Comparison of ENCODE assay signal across 10 mouse cellular contexts in genomic region chr7:17091280-17091679, GRCm38 (mm10). TPM values are rescaled to one million over a fixed set of nuclear protein-coding genes. Genes with fewer than 3 reads are reported as not detected.
DNase-seq lines count a peak whose midpoint lies in the region; ATAC-seq and TF ChIP-seq lines count a peak whose summit lies in the region.
"Had no signal": no experiment of that assay in that cellular context is flagged by ENCODE, and none has a peak within 500 bp of the region (broad histone marks: within the 10 kb centered on the region; RNA-seq: fewer than 3 reads in every experiment).

No protein-coding gene starts in this region.

- peak; percentile 23 to 63 (median 47); a peak in 5 of 6 replicates for TF ChIP-seq CTCF in MEL (IDR thresholded peaks at IDR 0.05 in 2 of 3, conservative IDR thresholded peaks at IDR 0.05 in 1 of 3; ENCODE audit: control insufficient read depth in 1 of 3, insufficient read depth in 1 of 3, low read depth in 2 of 3, low read length in 3 of 3, poor library complexity in 1 of 3, severe bottlenecking in 1 of 3)

- DNase-seq in hindbrain, embryonic 11.5 days (ENCODE audit: low spot score) = peak; percentile 2
- peak; percentile 23 to 48 for DNase-seq in B cell, adult 2 months
- peak; percentile 49 for DNase-seq in MEL (ENCODE audit: low read depth, low spot score)
- peak; percentile 26 for DNase-seq in lung, postnatal 36 days
- DNase-seq in urinary bladder, postnatal 14 days (ENCODE audit: low spot score) = no peak
- DNase-seq in right cerebral cortex, postnatal 14 days = no peak
- DNase-seq: layer of hippocampus, postnatal 36 days had no signal

- 21% methylated on average over 1 of the region's 1 CpGs for WGBS in hindbrain, embryonic 11.5 days
- WGBS in hindbrain, embryonic 13.5 days = 9% methylated on average over 1 of the region's 1 CpGs

- H3K9me3 ChIP-seq in hindbrain, embryonic 11.5 days (ENCODE audit: control insufficient read depth, low read length) = no peaks in the 10 kb centered on the region
- H3K9me3 ChIP-seq in hindbrain, embryonic 13.5 days = 0 out of 2 replicates have a peak, but pooled peaks cover 3% of the 10 kb centered on the region
- H3K9me3 ChIP-seq in MEL (replicated peaks; ENCODE audit: insufficient read depth, low read length) = no peaks in the 10 kb centered on the region
- H3K9me3 ChIP-seq: heart, embryonic 12.5 days had no signal

- no peak for TF ChIP-seq EP300 in MEL (IDR thresholded peaks at IDR 0.05; ENCODE audit: low read depth in 1 of 2, low read length in 2 of 2)

- no peak overlapping the region for H3K27ac ChIP-seq in hindbrain, embryonic 11.5 days (ENCODE audit: low read depth, low read length)
- no peak overlapping the region for H3K27ac ChIP-seq in hindbrain, embryonic 13.5 days
- no peak overlapping the region for H3K27ac ChIP-seq in MEL (ENCODE audit: control insufficient read depth, low read depth, low read length)

- H3K4me1 ChIP-seq in hindbrain, embryonic 11.5 days (replicated peaks; ENCODE audit: control insufficient read depth, insufficient read depth, low read length) = no peaks in the 10 kb centered on the region
- H3K4me1 ChIP-seq in hindbrain, embryonic 13.5 days (replicated peaks) = no peaks in the 10 kb centered on the region
- no peaks in the 10 kb centered on the region for H3K4me1 ChIP-seq in MEL (ENCODE audit: control insufficient read depth in 1 of 2, insufficient read depth in 2 of 2, low read length in 2 of 2)
- H3K4me1 ChIP-seq: heart, embryonic 12.5 days had no signal

- H3K9ac ChIP-seq in hindbrain, embryonic 11.5 days (ENCODE audit: low read depth, low read length) = no peak overlapping the region
- no peak overlapping the region for H3K9ac ChIP-seq in hindbrain, embryonic 13.5 days
- no peak overlapping the region for H3K9ac ChIP-seq in MEL (ENCODE audit: control insufficient read depth, low read depth, low read length, poor library complexity, severe bottlenecking)
- H3K9ac ChIP-seq: heart, embryonic 12.5 days had no signal

- no peak for ATAC-seq in hindbrain, embryonic 11.5 days (ENCODE audit: low FRiP score)
- no peak for ATAC-seq in hindbrain, embryonic 13.5 days (ENCODE audit: low FRiP score)

- H3K36me3 ChIP-seq in hindbrain, embryonic 11.5 days (ENCODE audit: control insufficient read depth, insufficient read depth, low read length) = no peaks in the 10 kb centered on the region
- H3K36me3 ChIP-seq in hindbrain, embryonic 13.5 days = no peaks in the 10 kb centered on the region
- no peaks in the 10 kb centered on the region for H3K36me3 ChIP-seq in MEL (ENCODE audit: control insufficient read depth in 1 of 2, insufficient read depth in 2 of 2, low read length in 2 of 2)
- H3K36me3 ChIP-seq: heart, embryonic 12.5 days had no signal

- no peaks in the 10 kb centered on the region for H3K27me3 ChIP-seq in hindbrain, embryonic 11.5 days (ENCODE audit: control insufficient read depth, insufficient read depth, low read length)
- no peaks in the 10 kb centered on the region for H3K27me3 ChIP-seq in hindbrain, embryonic 13.5 days
- no peaks in the 10 kb centered on the region for H3K27me3 ChIP-seq in MEL (ENCODE audit: control insufficient read depth in 1 of 2, insufficient read depth in 2 of 2, low read length in 2 of 2)
- H3K27me3 ChIP-seq: heart, embryonic 12.5 days had no signal

- H3K4me3 ChIP-seq in hindbrain, embryonic 11.5 days (ENCODE audit: low read depth, low read length) = no peak overlapping the region
- no peak overlapping the region for H3K4me3 ChIP-seq in hindbrain, embryonic 13.5 days
- no peak overlapping the region for H3K4me3 ChIP-seq in MEL (ENCODE audit: control insufficient read depth in 1 of 2, insufficient read depth in 1 of 2, low read depth in 2 of 2, low read length in 2 of 2)
- H3K4me3 ChIP-seq: heart, embryonic 12.5 days had no signal

- no peak overlapping the region for H3K4me2 ChIP-seq in hindbrain, embryonic 11.5 days (replicated peaks; ENCODE audit: low read depth, low read length)
- H3K4me2 ChIP-seq in hindbrain, embryonic 13.5 days = no peak overlapping the region
- H3K4me2 ChIP-seq: heart, embryonic 12.5 days had no signal

- no peak for TF ChIP-seq POLR2A in MEL (IDR thresholded peaks at IDR 0.05; ENCODE audit: control insufficient read depth in 1 of 2, insufficient read depth in 1 of 2, low read depth in 1 of 2, low read length in 2 of 2, poor library complexity in 1 of 2)

- H3K79me2 ChIP-seq in MEL (ENCODE audit: control insufficient read depth, insufficient read depth, low read length, poor library complexity) = no peaks in the 10 kb centered on the region

- peak; percentile 11 for TF ChIP-seq RAD21 in MEL (IDR thresholded peaks at IDR 0.05; ENCODE audit: low read depth, low read length)

TF ChIP-seq in MEL, 35 proteins besides CTCF, POLR2A, EP300 and RAD21:
- TF ChIP-seq MAZ (IDR thresholded peaks at IDR 0.05; ENCODE audit: low read depth, low read length) (no peak), RCOR1 (IDR thresholded peaks at IDR 0.05; ENCODE audit: low read depth, low read length) (no peak), NRF1 (IDR thresholded peaks at IDR 0.05; ENCODE audit: insufficient read depth, low read depth, low read length, poor library complexity, severe bottlenecking) (no peak), SMC3 (IDR thresholded peaks at IDR 0.05; ENCODE audit: low read depth, low read length) (peak; percentile 22; the same call in 1 of the 2 replicates), TBP (IDR thresholded peaks at IDR 0.05; ENCODE audit: low read depth, low read length) (no peak), MYB (IDR thresholded peaks at IDR 0.05; ENCODE audit: low read depth, low read length) (no peak), USF2 (IDR thresholded peaks at IDR 0.05; ENCODE audit: borderline replicate concordance in 1 of 2, insufficient read depth in 1 of 2, low read depth in 1 of 2, low read length in 2 of 2) (no peak), ZKSCAN1 (IDR thresholded peaks at IDR 0.05; ENCODE audit: low read depth, low read length) (no peak), ELF1 (IDR thresholded peaks at IDR 0.05; ENCODE audit: low read depth, low read length) (no peak)

RNA-seq across cellular contexts. Expression of gene Psg16, which starts 17.4 kb away (rescaled TPM):
- polyA plus RNA-seq in hindbrain, embryonic 11.5 days (2014; fragmentation: Nextera tagmentation; extraction: Ambion mirVana) = 0.05 and 0.10 TPM in 2 replicates
- polyA plus RNA-seq in hindbrain, embryonic 13.5 days (2015; fragmentation: Nextera tagmentation; extraction: Ambion mirVana) = 1.5 and 1.6 TPM in 2 replicates
- 0.23 and 0.36 TPM in 2 replicates for total RNA-seq in MEL (2012; rRNA removed)
- under 1 TPM in 1 of 2 experiments, not detected in 1; 0.67 TPM for polyA plus RNA-seq in MEL (2012; ENCODE audit: insufficient read depth in 1 of 2, insufficient read length in 2 of 2, low read depth in 1 of 2, low replicate concordance in 2 of 2, missing spikeins in 1 of 2)

RNA-seq across cellular contexts. Expression of gene Hif3a, which starts 29.1 kb away (rescaled TPM):
- polyA plus RNA-seq in hindbrain, embryonic 11.5 days (2014; fragmentation: Nextera tagmentation; extraction: Ambion mirVana) = 4.8 and 4.9 TPM in 2 replicates
- polyA plus RNA-seq in hindbrain, embryonic 13.5 days (2015; fragmentation: Nextera tagmentation; extraction: Ambion mirVana) = 2.8 and 2.9 TPM in 2 replicates
- total RNA-seq in MEL (2012; rRNA removed) = 8.0 and 9.6 TPM in 2 replicates
- polyA plus RNA-seq in MEL (2012; ENCODE audit: insufficient read depth in 1 of 2, insufficient read length in 2 of 2, low read depth in 1 of 2, low replicate concordance in 2 of 2, missing spikeins in 1 of 2) = 10 to 100 TPM in 1 of 2 experiments, not detected in 1; 37.9 TPM
- total RNA-seq: monocyte, adult 5-6 weeks had no signal

RNA-seq across cellular contexts. Expression of gene Ceacam3, which starts 58.8 kb away (rescaled TPM):
- polyA plus RNA-seq in hindbrain, embryonic 11.5 days (2014; fragmentation: Nextera tagmentation; extraction: Ambion mirVana) = not detected in 2 replicates
- polyA plus RNA-seq in hindbrain, embryonic 13.5 days (2015; fragmentation: Nextera tagmentation; extraction: Ambion mirVana) = not detected in 2 replicates
- total RNA-seq in MEL (2012; rRNA removed) = not detected in 2 replicates
- not detected for polyA plus RNA-seq in MEL (2012; ENCODE audit: insufficient read depth in 1 of 2, insufficient read length in 2 of 2, low read depth in 1 of 2, low replicate concordance in 2 of 2, missing spikeins in 1 of 2)
- total RNA-seq: layer of hippocampus, postnatal 36 days; monocyte, adult 5-6 weeks had no signal
- polyA plus RNA-seq: heart, embryonic 12.5 days had no signal

Comparison
In these comparisons a context has a peak if more than half of its experiments do, and no peak if none do; other contexts are left out.
1. DNase-seq: peak in hindbrain, embryonic 11.5 days (single experiment), B cell, adult 2 months (2 of 2), MEL (single experiment) and lung, postnatal 36 days (single experiment); none in urinary bladder, postnatal 14 days (single experiment) and right cerebral cortex, postnatal 14 days (single experiment).